Mouse (Mus musculus) layer of hippocampus, adult 8-10 months (tissue): ENCODE results near the gene Adgrf2. TPM values are rescaled to one million over a fixed set of nuclear protein-coding genes. Genes with fewer than 3 reads are reported as not detected.
A peak's percentile ranks its signal among the peaks of the same experiment; 100 is the strongest.

Experiments
- DNase-seq, 2 experiments: peaks; one replicate each; pipeline ENCODE4 v3.0.0; 2022; ENCODE audit warnings: low spot score in 2 of 2
- total RNA-seq, 4 experiments: library from RNA; stranded (reverse); gene quantifications; 2 replicates each; pipeline ENCODE4 v1.2.4; 2022

The Adgrf2 gene
- total RNA-seq, result 1 to 10 TPM in 1 of 4 experiments, under 1 TPM in 3; 0.34 to 1.3 (median 0.53) TPM

DNA sequence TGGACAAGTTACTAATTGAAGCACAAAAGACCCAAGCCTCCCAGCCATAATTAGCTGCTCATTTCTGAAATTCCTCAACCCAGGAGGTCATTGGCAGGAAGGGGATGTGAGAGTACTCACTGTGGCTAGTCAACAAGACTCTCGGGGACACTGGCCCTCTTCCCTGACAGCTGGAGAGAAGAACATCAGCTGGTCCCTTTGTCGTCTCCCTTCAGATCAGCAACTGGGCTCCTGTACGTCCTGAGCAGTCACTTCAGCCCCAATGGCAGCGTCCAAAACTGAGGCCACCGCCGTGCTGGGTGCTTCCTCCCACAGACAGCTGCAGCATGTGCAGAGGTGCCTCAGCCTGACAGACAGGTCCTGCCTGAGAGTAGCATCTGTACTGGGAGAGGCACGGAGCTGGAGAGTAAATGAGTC is at the start of gene Adgrf2:
Gene Adgrf2, minus strand, starts transcription at position 379 of the 417 bp plus-strand sequence.
- no peak for DNase-seq

DNA sequence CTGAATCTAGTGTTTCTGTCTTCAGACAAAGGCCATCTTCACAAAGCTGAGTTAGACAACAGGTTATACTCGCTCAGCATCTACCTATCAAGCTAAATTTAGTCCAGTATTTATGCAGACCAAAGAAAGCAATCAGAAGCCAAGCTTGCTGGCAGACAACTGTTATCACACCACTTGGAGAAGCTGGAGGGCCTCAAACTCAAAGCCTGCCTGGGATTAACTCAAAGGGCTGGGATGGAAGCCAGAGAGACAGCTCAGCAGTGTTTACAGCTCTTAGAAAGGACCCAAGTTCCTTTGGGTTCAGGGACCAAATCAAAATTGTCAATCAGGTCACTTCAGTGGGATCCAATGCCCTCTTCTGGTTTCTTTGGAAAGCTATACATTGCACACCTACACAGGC is 48.8 kb upstream of the Adgrf2 start:
- DNase-seq, result no peak

DNA sequence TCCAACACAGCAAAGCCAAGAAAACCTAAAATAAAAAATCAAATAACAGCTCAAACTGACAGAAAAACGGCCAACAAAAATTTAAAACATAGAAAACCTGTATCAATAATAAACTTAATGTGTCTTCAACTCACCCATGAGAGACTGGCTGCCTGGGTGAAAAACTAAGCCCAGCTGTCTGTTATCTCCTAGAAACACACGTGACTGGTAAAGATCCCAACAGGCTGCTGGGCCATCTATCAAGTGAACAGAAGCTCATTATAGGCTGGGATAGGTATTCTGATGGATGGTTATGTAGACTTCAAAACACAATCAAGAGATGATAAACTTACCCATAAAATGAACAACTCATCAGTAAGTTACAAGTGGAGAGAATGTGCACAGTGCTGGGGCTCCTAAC is 47.7 kb upstream of the Adgrf2 start:
- DNase-seq, result no peak

- DNase-seq, result no peak
Measured at GRCm38 (mm10) chr17:42788686-42789453, 46.9 kb upstream of the Adgrf2 start.

- peak; percentile 64 to 86 for DNase-seq
Measured at GRCm38 (mm10) chr17:42782156-42782757, 40.3 kb upstream of the Adgrf2 start.

- no peak for DNase-seq
Measured at GRCm38 (mm10) chr17:42753791-42754190, 11.8 kb upstream of the Adgrf2 start.

DNA sequence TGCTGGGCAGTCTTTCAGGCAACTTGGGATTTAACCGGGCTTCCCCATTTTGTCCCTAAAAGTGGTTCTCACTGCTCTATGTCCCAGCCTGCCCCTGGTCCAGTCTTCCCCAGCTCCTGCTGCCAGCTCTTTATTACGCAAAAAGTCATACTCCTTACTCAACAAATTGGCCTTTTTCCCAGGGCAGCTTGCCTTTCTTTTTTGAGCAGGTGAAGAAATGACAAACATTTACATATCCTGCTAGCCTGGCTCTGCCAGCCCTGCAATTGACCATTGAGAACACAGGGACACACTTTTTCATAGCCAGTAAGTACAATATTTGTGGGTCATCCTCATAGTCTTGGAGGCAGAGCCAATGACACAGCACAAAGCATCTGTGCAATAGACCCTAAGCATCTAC is 10.2 kb upstream of the Adgrf2 start:
- no peak for DNase-seq

DNA sequence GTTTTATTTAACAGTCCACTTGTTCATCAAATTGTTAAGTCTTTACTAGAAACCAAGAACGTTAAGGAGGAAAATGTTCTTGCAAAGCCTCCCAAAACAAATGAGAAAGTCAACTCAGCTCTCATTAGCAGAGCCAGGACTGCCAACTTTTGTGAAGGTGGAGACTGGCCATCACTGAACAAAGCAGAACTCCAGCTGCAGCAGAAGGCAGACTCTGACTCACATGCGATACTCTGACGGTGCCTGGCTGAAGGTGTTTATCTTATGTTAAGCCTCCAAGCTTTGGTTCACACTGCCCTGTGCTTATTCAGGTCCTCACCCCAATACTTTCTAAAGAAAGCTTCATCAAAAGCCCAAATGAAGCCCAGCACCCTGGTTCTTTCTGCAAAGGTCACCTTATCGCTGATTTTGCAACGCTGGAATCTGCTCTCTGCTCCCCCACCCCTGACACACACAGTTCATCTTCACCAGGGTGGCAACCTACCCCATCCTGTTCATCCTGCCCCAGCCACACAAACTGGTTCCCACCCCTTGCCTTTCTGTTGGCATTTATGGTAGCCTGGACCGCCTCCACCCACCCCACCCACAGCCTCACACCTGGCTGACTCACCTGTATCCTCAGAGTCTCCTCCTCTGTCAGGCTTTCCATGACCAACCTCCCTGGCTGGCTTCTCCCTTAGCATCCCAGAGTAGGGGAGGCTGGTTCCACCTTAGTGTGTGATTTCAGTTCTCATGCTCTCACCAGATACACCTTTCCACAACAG is 3.9 kb upstream of the Adgrf2 start:
- no peak for DNase-seq

GRCm38 (mm10) chr17:42742823-42743222 is 844 bp upstream of the Adgrf2 start:
- DNase-seq, result no peak

DNA sequence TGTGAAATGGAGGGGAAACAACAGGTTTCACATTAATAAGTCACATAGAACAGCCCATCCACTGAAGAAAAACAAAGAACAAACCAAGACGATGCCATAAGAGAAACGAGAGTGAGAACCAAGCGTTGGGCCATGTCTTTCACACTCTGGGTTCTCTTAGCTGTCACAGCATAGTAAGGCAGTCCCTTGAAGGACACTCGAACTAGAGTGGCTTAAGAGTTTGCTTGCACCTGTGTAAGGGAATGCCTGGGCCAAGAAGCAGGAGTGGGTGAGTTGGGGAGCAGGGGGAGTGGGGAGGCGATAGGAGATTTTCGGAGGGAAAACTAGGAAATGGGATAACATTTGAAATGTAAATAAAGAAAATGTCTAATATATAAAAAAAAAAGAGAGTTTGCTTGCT is 3.2 kb downstream of the Adgrf2 start:
- no peak for DNase-seq

- no peak for DNase-seq
Measured at GRCm38 (mm10) chr17:42717161-42717560, 24.8 kb downstream of the Adgrf2 start.

GRCm38 (mm10) chr17:42714991-42715390 is 27.0 kb downstream of the Adgrf2 start:
- DNase-seq, result peak; percentile 61 to 68

DNA sequence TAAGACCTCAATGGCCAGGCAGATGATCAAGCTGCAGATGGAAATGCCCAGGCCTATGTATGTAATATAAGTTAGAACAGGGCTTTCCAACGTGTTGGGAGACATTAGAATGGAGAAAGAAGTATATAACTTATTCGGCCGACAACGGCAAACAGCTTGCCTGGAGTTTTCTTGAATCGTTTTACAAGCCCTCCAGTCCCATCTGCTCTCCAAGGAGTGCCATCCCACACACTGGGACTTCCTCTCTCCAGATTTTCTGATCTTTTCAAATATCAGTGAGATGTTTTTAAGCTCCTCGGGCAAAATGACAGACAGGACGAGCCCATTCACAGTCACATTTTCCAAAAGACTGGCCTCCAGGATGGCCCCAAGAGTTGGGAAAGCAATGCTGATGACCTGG is 31.3 kb downstream of the Adgrf2 start:
- DNase-seq, result peak; percentile 56

GRCm38 (mm10) chr17:42705611-42706010 is 36.4 kb downstream of the Adgrf2 start:
- DNase-seq, result no peak

GRCm38 (mm10) chr17:42702198-42702597 is 39.8 kb downstream of the Adgrf2 start:
- DNase-seq, result peak; percentile 21 to 29

DNA sequence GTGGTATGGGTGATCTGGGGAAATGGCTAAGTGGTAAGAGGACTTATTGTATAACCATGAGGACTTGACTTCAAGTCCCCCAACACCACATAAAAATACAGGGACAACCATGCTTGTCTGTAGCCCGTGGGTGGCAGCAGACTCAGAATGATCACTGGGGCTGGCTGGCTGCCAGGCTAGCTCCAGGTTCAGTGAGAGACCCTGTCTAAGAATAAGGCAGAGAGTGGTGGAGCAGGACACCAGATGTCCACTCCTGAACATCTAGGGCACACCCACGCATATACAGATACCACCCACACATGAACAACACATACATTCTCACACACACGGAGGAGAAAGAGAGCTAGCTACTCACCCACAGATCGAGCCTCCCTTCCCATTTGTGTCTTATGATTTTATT is 47.2 kb downstream of the Adgrf2 start:
- DNase-seq, result peak; percentile 11 to 18

DNA sequence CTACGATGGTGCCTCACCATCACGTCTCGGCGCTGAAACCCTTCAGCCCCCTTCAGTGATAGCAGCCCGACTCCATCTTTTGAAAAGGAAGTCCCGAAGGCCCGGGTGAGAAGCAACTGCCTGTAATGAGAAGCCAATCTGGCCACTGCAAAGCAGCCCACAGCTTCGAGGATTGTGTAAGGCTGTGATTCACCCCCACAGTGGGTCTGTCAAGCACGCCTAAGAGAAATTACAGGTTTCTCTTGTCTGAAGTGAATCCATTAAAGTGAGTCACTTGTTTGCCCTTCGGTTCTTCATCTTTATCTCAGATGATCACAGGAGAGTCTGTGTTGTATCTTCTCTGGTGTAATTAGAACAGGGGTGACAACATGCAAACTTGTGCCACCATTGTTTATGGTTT is 49.8 kb downstream of the Adgrf2 start, which contains the start of gene Adgrf4:
Gene Adgrf4, minus strand, starts transcription at position 149 of the 400 bp plus-strand sequence.
- no peak for DNase-seq

DNA sequence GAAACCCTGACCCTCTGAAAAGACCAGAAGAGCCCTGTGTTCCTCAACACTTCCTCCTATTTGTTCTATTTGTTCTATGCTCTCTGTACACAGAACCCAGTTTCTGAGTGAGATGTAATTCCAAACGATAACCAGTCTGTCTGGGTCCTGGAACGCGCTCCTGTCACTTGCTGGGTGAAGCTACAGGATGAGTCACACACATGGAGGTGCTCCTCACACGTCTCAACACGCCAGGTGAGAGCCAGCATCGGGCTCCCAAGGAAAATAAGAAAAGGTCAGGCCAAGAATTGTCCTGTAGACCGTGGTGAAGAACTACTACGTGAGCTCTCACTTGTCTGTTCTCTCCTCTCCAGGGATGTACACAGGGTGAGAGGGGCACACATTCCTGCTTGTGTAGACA is 51.4 kb downstream of the Adgrf2 start:
- DNase-seq, result no peak
